Mouse (Mus musculus): ENCODE data around the gene Akap7.
A peak's percentile ranks its signal among the peaks of the same experiment; 100 is the strongest.

Akap7 gene

DNA sequence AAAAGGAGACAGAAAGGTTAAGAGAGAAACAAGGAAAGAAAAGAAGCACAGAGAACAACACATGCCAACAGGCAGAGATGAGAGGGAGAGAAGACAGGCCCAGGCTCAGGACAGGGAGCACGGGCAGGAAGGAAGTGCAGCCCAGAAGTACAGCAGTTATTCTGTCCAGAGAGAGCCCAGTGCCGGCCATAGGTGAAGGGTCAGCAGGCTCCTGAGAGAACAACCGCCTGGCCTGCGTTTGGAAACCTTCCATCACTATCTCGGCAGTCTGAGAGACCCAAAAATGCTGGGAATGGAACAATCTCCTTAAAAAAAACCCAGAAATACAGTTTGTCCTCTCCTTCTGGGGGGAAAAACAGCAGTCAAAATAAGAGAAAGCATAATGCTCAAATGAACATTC is 50.2 kb downstream of the Akap7 start:
- no peak for DNase-seq (ENCODE audit: low spot score in 2 of 2)

DNA sequence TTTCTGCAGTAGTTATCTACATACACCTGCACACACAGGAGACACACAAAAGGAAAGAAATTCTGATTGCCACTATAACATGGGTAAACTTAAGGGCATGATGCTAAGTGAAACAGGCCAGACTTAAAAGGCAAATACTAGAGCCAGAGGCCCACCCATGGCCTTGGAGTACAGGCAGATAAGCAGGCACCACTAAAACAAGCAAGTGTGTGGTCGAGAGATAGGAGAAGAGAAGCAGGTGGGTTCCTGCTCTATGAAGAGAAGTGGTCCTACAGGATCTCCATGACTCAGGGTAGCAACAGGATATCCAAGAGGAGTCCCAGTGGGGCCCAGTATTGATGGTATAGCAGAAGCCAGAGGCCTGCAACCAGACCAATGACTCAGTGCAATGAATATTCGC is 54.2 kb downstream of the Akap7 start:
- no peak for DNase-seq (ENCODE audit: low spot score in 2 of 2)

DNA sequence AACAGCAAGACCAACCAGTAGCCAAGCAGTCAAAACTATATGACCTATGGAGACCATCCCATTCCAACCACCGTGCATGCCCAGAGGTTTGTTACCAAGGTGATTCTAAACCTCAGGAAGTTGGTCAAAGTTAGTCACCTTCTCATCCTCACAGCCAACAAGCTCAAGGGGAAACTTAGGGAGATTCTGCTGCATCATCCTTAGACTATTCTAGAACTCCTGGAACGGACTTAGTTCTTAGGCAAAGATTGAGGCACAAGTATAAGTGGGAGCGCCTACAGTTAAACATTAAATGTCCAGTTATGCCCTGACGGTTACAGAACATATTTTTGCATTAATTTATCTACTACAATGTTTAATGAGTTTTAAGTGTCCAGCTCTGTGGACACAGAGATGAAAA is 54.7 kb downstream of the Akap7 start:
- no peak for DNase-seq (ENCODE audit: low spot score in 2 of 2)

DNA sequence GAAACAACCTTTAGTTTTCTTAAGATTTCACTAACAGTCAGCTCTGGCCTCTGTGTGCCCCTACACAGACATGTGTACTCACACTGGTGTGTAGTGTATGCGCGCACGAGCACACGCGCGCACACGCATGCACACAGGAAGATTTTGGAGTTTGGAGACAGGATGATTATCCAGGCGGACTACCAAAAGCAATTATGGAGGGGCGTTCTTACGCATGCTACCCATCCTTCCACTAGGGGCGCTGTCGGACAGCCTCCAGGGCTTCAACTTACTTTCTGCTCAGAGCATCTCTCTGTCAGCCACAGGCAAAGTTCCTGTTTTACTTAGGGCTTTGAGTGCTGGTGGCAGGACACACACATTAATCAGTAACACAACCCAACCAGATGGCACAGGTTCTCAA is 57.6 kb downstream of the Akap7 start:
- DNase-seq (ENCODE audit: low spot score in 2 of 2), result peak; percentile 26 to 42

DNA sequence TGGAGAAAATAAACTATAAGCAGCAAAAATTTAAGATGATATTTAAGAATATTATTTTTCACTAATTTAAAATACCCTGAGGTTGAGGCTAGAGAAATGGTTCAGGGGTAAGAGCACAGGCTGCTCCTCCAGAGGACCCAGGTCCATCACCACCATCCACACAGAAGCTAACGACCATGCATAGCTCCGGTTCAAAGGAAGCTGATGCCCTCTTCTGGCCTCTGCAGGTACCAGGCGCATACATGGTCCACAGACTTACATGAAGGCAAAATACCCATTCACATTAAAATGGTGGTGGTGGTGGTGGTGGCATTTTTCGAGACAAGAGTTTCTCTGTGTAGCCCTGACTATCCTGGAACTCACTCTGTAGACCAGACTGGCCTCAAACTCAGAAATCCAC is 61.5 kb downstream of the Akap7 start:
- DNase-seq (ENCODE audit: low spot score in 2 of 2), result peak; percentile 9 to 10

DNA sequence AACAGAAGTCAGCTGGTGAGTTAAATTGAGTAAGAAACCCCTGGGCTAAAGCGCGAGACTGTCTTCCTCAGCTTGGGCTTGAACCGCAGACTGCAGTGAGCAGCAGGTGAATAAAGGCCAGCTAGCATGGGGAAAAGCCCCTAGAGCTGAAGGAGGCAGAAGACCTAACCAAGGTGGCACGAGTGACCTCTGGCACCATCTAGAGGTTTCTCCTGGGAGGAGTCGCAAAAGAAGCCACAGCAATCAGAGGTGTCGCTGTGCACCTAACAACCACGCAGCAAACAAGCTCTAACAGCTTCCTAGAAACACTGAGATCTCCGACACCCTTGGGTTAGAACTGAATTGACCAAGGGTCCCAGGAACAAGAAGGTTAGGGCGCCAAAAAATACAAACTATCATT is 68.5 kb downstream of the Akap7 start:
- peak; percentile 53 for DNase-seq (ENCODE audit: low spot score in 2 of 2)

DNA sequence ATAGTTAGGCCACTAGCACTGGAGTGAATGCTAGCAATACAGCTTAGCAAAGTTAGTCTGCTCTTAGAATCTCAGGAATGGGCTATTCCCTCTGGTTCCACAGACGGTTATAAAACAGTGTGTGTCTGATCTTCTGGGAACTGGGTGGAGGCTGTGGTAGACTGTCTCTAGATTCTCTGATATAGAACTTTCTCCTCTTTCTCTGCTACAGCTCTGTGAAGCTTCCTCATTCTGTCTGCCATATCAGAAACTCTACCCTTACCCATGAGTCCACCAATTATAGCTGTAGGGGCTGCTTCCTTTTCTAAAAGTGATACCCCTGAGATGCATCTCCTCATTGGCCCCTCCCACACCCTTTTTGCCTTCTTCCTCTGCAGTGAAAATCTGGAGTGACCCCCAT is 73.6 kb downstream of the Akap7 start:
- DNase-seq (ENCODE audit: low spot score in 2 of 2), result no peak

DNA sequence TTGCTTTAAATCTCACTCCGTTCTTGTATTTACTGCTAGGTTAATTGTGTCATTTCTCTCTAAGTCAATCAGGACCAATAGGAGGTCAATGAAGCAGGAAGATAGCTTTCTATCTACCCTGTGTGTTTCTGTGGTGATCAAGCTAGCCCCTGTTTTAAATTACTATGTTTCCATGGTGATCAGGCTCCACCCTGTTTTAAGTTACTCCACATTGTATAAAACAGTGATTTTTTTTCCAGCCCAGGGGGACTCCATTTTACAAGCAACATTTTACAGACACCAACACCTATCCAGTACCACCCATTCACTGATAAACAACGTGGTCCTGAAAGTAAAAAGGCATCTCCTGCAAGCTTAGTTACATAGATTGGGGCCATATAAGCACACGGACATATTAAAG is 75.0 kb downstream of the Akap7 start:
- DNase-seq (ENCODE audit: low spot score in 2 of 2), result no peak

DNA sequence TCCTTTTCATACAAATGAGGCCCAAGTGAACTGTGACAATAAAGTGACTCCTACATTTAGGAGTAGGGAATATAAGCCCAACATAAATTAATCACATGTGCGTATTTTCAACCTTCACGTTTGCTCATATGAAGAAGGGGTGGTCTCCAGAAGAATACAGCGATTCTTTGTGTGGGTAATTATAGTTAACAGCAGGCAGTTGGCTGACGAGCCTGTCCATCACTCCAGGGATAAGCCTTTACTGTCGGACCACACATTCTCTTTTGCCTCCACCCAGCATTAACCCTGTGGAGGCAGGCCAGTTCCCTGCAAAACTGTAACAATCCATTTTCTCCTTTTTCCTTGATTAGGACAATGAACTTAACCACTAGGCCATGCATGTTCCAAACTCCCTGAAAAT is 76.3 kb downstream of the Akap7 start:
- no peak for DNase-seq (ENCODE audit: low spot score in 2 of 2)

DNA sequence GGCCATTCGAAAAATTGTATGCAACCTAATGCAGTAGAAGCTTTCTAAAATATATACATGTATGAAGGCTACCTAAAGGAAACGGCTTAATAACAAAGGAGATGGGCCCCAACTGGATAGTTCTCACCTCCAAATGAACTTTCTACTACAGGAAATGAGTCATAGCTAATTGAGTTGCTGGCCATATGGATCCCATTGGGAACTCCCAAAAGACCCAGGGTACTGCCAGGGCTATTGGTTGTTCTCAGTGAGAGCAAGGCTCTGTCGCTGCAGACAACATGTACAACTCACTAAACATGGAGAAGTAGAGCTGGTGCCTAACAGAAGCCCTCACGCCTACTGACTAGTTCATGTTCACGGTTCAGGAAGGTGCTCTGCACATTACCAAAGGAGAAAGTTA is 83.3 kb downstream of the Akap7 start:
- DNase-seq (ENCODE audit: low spot score in 2 of 2), result no peak

DNA sequence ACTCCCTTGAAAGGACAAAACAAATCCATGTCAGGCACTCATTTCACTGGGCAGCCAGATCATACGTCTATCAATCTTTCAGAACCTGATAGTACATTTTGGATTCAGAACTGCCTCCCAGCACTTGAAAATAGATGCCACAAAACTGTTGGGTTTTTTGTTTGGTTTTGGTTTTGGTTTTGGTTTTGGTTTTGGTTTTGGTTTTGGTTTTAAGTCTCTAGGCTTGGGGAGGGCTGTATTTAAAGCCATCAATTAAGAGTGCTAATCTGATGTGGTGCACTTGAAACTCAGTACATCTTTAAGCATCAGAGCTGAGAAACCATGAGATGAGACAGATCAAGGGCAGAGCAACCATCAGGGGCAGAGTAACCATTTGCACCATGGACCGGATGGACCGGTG is 86.9 kb downstream of the Akap7 start:
- DNase-seq (ENCODE audit: low spot score in 2 of 2), result no peak

DNA sequence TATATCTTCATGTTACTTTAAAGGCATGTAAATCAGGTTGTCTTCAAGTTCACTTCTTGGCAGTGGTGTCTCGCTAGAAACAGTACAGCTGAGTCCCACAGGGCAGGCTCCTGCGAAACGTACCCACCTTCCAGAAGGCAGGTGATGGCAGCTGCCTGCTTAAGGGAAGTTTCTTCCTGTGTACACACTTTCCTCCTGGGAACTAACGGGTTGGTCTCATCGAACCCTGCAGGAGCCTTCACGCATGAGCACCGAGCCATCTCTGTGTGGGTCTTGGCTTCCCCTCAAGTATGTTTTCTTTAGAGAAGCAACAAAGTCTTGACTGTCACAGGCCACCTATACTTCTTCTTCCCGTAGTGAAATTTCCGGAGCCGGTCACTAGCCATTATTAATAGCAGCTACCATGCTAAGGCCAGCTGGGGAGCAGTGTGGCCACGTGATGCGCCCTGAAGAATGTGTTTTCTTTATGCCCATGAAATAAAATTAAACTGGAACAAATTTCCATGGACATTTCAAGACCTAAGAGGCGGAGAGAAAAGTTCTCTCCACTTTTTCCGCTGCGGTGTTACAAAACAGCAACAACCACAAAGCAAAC is 87.7 kb downstream of the Akap7 start:
- DNase-seq (ENCODE audit: low spot score in 2 of 2), result no peak

DNA sequence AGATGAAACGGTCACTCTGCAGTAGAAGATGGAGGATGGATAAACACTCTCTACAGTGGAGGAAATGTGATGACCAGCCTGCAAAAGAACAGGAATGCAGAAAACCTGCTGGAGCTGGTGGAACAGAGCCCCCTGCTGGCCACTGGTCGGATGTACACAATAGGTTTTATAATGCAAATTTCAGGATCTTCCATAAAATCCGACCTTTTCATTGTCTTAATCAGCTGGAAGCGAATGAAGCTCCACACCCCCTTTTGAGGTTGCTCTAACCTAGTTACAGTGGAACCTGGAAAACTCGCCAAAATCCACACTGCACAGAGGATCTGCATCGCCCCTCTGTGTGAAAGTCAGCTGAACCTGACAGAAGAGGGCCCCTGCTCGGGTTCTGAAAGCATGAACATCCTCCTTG is 88.4 kb downstream of the Akap7 start:
- peak; percentile 81 to 85 for DNase-seq (ENCODE audit: low spot score in 2 of 2)

DNA sequence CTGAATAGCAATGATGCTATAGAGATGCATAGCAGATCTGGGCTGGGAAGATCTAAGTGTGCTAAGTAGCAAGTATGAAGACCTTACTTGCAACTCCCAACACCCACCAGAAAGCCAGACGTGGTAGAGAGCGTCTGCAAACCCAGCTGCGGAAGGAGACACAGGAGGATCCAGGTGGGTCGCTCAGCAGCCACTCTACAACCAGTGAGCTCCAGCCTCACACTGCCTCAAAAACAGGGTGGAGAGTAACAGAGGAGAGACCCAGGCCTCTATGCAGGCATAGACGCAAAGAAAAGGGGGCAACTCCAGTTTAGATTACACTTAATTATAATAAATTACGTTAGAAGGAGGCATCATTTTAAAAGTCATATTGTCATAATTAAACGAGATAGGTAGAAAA is 88.9 kb downstream of the Akap7 start:
- DNase-seq (ENCODE audit: low spot score in 2 of 2), result no peak

DNA sequence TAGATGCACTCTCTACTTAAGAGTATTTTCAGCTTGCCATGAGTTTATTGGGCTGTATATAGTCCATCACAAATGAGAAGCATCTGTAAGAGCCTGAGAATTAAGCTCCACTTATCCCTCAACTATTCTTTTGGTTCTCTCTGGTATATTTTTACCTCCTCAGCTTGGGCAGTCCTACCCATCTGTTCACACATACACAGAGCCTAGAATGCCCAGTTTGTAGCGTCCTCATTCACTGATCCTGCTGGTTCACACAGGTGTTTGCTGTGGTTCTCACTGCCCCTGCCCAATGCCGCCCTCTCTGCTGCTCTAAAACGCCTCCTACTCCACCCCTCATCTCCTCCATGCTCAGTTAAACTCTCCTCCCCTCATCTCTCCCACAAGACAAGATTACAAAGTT is 91.7 kb downstream of the Akap7 start:
- DNase-seq (ENCODE audit: low spot score in 2 of 2), result no peak

DNA sequence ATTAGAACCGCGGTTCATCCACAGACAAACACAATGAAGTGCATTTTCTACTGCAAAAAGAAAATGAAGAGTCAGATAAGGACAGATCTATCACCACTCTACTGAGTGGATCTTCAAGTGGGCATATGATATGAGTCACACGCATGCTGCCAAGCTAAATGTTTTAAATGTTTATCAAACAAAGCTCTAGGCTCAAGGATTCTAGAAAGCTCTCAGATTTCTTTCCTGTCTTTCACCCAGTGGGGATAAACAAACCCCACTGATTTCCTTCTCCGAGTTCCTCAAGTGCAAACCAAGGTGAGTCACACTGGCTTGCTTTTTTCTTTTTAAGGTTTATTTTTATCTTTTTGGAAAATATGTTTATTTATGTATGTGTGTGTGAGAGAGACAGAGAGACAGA is 94.0 kb downstream of the Akap7 start:
- no peak for DNase-seq (ENCODE audit: low spot score in 2 of 2)

DNA sequence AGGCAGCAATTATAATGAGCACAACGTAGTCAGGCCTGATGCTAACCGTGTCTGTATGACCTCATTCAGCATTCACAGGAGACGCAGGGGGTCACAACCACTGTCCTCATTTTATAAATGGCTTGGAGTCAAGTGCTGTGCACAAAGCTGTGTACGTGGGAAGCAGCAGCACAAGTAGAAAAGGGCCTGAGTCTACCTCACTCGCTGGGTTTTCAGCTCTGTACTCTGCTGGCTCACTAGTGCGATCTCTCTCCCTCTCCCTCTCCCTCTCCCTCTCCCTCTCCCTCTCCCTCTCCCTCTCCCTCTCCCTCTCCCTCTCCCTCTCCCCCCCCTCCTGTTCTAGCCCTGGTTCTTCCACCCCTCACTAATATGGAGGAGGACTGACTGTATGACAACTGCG is 99.1 kb downstream of the Akap7 start:
- DNase-seq (ENCODE audit: low spot score in 2 of 2), result no peak

DNA sequence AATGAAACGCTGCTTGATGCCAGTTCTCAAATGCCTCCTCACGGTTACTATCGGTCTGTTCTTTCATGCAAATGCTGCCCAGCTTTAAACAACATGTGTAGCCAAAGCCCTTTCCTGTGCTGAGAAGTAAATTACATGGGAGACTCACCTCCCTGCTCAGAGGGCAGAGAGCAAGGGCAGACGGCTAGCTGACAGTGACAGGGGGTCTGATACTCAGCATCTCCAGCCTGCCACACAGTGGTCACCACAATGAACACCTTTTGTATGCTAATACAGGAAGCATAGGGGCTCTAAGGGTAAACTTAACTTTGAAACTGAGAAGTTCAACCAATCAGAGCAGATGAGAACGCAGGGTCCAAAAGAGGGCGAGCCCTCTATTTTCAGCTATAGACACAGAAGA is 99.8 kb downstream of the Akap7 start:
- no peak for DNase-seq (ENCODE audit: low spot score in 2 of 2)

DNA sequence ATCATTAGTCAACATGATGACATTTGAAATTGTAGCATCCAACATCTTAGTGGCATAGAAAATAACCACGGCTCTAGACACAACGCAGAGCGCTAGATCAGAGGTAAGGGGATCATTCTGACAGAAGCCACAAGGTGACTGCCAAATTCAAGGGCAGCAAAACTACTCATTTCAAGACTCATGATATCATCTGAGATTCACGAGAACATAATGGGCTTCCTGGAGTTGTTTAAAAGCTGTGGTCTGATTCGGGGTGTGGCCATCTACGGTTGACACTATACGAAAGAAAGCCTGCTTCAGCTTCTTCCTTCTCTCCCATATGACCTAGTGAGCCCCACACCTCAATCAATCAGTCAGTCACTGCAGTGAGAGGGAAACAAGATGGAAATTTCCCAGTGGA is 107.0 kb downstream of the Akap7 start:
- DNase-seq (ENCODE audit: low spot score in 2 of 2), result no peak

DNA sequence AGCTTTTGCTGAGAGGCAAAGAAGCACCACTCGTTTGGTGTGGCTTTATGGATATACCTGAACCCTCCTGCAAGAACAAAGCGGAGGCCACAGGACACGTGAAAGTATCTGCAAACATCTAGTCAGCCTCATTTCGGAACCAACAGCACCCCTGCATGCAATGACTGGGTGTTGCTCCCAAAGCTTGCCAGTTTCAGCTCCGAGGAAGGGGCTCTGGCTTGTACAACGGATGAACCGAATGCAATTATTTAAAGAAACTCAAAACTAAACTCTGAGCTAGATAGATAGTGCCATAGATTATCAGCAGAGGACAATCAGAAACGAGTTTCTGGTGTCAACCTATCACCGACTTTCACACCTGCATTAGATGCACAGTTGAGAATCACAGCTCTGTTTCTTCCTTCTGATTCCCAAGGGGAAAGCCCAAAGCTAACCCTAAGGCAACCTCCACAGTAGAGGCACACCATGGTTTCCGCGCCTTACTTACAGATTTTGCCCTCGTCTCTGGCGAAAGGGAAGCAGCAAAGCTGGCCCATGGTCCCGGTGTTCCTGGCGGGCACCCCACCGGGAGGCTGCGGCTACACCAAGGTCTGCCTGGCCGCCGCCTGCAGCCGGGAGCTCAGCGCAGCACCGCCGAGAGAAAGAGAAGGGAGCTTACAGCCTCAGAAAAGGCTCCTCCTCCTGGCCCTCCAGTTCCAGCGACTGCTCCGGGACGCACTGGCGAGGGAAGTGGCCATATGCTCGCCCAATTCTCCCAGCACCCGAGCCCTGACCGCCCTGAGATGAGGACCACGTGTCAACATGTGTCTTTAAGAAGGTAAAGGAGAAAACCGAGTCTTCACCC is 107.9 kb downstream of the Akap7 start:
- DNase-seq (ENCODE audit: low spot score in 2 of 2), result peak; percentile 68 to 76

DNA sequence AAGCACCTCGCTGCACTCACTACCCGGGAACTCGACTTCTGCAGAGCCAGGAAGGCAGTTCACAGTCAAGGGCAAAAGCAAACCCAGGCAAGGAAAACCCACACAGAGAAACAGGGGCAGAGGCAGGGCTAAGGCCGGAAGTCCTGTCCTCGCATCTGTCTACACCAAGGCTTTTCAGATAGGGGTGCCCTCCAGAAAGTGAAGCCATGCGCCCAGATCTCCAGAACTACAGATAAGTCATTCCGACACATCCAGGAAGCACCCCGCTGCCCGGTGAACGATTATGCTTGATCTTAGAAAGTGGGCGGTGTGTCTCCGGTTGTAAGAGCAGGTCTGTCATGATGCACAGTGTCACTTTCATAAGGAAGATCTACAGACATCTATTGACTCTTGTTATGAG is 109.1 kb downstream of the Akap7 start:
- peak in 1 of 2 experiments; percentile 47 for DNase-seq (ENCODE audit: low spot score in 2 of 2)

DNA sequence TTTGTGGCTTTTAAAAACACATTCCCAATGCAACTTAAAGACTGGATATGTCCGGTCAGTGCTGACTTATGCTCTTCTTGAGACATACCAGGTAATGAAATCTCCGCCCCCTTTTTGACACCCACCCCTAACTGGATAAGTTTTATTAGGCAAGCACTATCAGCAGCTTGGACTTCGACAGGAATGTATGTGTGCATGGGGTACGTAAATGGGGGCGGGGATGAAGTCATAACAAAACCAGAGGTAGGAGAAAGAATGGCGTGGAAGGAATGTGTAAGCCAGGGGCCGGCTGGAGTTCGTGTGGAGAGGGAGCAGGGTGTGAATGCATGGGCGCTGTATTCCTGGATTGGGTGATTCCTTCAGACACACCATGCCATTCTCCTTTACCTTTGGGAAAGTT is 109.6 kb downstream of the Akap7 start:
- no peak for DNase-seq (ENCODE audit: low spot score in 2 of 2)

DNA sequence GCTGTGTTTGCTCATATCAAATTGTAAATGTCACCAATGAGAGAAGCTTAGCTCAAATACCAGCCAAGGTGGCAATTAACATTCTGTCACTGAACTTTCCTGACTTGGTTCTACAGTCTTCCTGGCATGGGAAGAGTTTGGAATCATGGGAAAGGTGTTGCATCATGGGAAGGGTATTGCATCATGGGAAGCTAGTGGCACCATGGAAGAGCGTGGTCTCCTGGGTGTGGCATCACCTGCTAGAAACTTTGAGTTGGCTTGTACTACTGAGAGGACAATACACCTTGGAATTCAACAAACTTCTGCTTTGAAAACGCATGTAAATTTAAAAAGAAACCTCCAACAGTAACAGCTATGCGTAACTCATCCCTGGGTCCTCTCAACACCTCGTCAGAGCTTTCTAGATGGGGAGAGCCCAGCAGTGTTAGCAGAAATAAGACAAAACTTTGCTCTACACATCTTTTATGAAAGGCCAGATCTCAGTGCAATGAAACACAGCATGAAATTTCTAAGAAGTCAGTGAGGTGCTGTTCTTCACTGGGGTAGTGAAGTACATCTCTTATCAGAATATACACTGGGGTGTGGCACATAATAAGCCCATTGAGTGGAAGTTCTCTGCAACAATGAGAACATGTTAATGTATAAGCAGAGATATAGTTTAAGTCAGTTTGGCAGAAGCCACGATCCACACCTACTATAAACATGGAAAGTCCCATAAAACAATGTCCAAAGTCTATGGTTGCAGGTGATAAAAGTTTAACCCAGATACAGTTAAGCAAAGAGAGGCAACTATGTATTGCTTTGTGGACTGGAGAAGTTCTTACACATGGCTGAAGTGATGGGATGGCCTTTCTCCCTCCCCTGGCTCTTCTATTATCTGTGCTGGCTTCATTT is 115.2 kb downstream of the Akap7 start:
- no peak for DNase-seq (ENCODE audit: low spot score in 2 of 2)
